21 mouse cellular contexts compared by ENCODE assay signal in the genomic region with DNA sequence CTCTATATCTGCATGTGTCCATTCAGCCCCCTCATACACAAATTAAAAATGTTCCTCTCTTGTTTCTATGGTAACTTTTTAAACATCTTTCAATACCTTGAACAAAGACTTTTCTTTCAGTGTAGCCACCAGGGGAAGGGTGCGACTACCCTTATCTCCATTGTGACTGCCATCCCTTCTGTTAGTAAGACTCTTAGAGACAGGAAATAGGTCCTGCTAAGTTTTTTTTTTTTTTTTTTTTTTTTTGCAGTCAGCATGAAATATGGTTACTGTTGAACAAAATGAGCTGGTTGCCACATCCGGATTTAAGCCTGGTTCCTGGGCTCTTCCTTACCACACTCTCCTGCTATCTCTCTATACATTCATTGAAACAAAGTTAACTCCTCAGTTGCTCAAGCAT. TPM values are rescaled to one million over a fixed set of nuclear protein-coding genes. Genes with fewer than 3 reads are reported as not detected.
DNase-seq lines count a peak whose midpoint lies in the region; ATAC-seq lines count a peak whose summit lies in the region.
"Had no signal": no experiment of that assay in that cellular context is flagged by ENCODE, and none has a peak within 500 bp of the region (broad histone marks: within the 10 kb centered on the region; RNA-seq: fewer than 3 reads in every experiment).

No protein-coding gene starts in this region.

- peak; percentile 18 for DNase-seq in liver, embryonic 11.5 days (ENCODE audit: low spot score)
- DNase-seq in liver, result no peak
- DNase-seq in T-cell, adult 2 months (ENCODE audit: low spot score), result peak; percentile 6
- peak; percentile 45 for DNase-seq in induced T-regulatory cell, adult 2 months (ENCODE audit: low read depth)
- DNase-seq in naive thymus-derived CD4-positive, alpha-beta T cell, adult 2 months (ENCODE audit: low read depth), result peak; percentile 51
- no peak for DNase-seq in kidney, adult 18-20 months
- DNase-seq in cerebellum, adult 9-11 months, result no peak
- DNase-seq: adrenal gland, postnatal 25 days; cerebellum, adult 9-10 months; gastrocnemius, adult 2 months; kidney, adult 8-10 months; kidney, postnatal 10 days; layer of hippocampus, postnatal 36 days; lung, adult 18-20 months; lung, postnatal 10 days had no signal

- 41% methylated on average over 2 of the region's 2 CpGs for WGBS in liver, embryonic 11.5 days
- 88% methylated on average over 2 of the region's 2 CpGs for WGBS in forebrain, embryonic 15.5 days

- H3K36me3 ChIP-seq in liver, embryonic 11.5 days (ENCODE audit: control insufficient read depth, insufficient read depth, low read length), result no peaks in the 10 kb centered on the region
- H3K36me3 ChIP-seq in forebrain, embryonic 15.5 days, result no peaks in the 10 kb centered on the region
- H3K36me3 ChIP-seq: hindbrain, embryonic 12.5 days; liver, embryonic 12.5 days; midbrain, embryonic 15.5 days had no signal

- H3K27ac ChIP-seq in liver, embryonic 11.5 days (ENCODE audit: low read depth, low read length), result no peak overlapping the region
- no peak overlapping the region for H3K27ac ChIP-seq in forebrain, embryonic 15.5 days (replicated peaks)
- H3K27ac ChIP-seq: gastrocnemius, adult 2 months; hindbrain, embryonic 12.5 days; liver, embryonic 12.5 days; midbrain, embryonic 15.5 days had no signal

- ATAC-seq in liver, embryonic 11.5 days (replicated peaks; ENCODE audit: low FRiP score), result no peak
- ATAC-seq in forebrain, embryonic 15.5 days (replicated peaks), result no peak
- ATAC-seq: liver, embryonic 12.5 days; midbrain, embryonic 15.5 days had no signal

- no peaks in the 10 kb centered on the region for H3K9me3 ChIP-seq in liver, embryonic 11.5 days (ENCODE audit: control insufficient read depth, low read length)
- H3K9me3 ChIP-seq in forebrain, embryonic 15.5 days, result no peaks in the 10 kb centered on the region
- H3K9me3 ChIP-seq: hindbrain, embryonic 12.5 days; liver, embryonic 12.5 days; midbrain, embryonic 15.5 days had no signal

- H3K4me2 ChIP-seq in liver, embryonic 11.5 days, result no peak overlapping the region
- H3K4me2 ChIP-seq in forebrain, embryonic 15.5 days (replicated peaks), result no peak overlapping the region
- H3K4me2 ChIP-seq: heart, embryonic 11.5 days; hindbrain, embryonic 12.5 days; liver, embryonic 12.5 days; midbrain, embryonic 15.5 days had no signal

- no peak overlapping the region for H3K9ac ChIP-seq in liver, embryonic 11.5 days (ENCODE audit: low read depth, low read length)
- H3K9ac ChIP-seq in forebrain, embryonic 15.5 days (replicated peaks), result no peak overlapping the region
- H3K9ac ChIP-seq: hindbrain, embryonic 12.5 days; liver, embryonic 12.5 days; midbrain, embryonic 15.5 days had no signal

- H3K4me3 ChIP-seq in liver, embryonic 11.5 days (ENCODE audit: low read depth, low read length), result no peak overlapping the region
- no peak overlapping the region for H3K4me3 ChIP-seq in forebrain, embryonic 15.5 days
- H3K4me3 ChIP-seq: gastrocnemius, adult 2 months; hindbrain, embryonic 12.5 days; liver, embryonic 12.5 days; midbrain, embryonic 15.5 days; myocyte had no signal

- H3K27me3 ChIP-seq in liver, embryonic 11.5 days (replicated peaks; ENCODE audit: control insufficient read depth, insufficient read depth, low read length), result no peaks in the 10 kb centered on the region
- no peaks in the 10 kb centered on the region for H3K27me3 ChIP-seq in forebrain, embryonic 15.5 days
- H3K27me3 ChIP-seq: hindbrain, embryonic 12.5 days; liver, embryonic 12.5 days; midbrain, embryonic 15.5 days had no signal

- peaks cover 13% of the 10 kb centered on the region for H3K4me1 ChIP-seq in liver, embryonic 11.5 days (replicated peaks; ENCODE audit: control insufficient read depth, insufficient read depth, low read length)
- H3K4me1 ChIP-seq in forebrain, embryonic 15.5 days, result no peaks in the 10 kb centered on the region
- H3K4me1 ChIP-seq: hindbrain, embryonic 12.5 days; midbrain, embryonic 15.5 days had no signal

RNA-seq across cellular contexts. Expression of gene Rap2a, which starts 47.4 kb away (rescaled TPM):
- 6.8 and 7.8 TPM in 2 replicates for polyA plus RNA-seq in liver, embryonic 11.5 days (2014; fragmentation: Nextera tagmentation; extraction: Ambion mirVana)
- 26.9 and 27.4 TPM in 2 replicates for polyA plus RNA-seq in forebrain, embryonic 15.5 days (2015; fragmentation: Nextera tagmentation; extraction: Ambion mirVana)

Comparison
In these comparisons a context has a peak if more than half of its experiments do, and no peak if none do; other contexts are left out.
1. DNase-seq: peak in liver, embryonic 11.5 days (single experiment), T-cell, adult 2 months (single experiment), induced T-regulatory cell, adult 2 months (single experiment) and naive thymus-derived CD4-positive, alpha-beta T cell, adult 2 months (single experiment); none in liver (single experiment), kidney, adult 18-20 months (single experiment) and cerebellum, adult 9-11 months (single experiment).